Mouse (Mus musculus) bone marrow macrophage, adult 2 months (primary cell): ENCODE measurements around the gene Egr4.

Source experiments
- CTCF ChIP-seq: IDR thresholded peaks from 2 replicates; pipeline ENCODE4 v1.5.1; 2012; ENCODE audit warnings: low read depth, mild to moderate bottlenecking, low read length, moderate library complexity
- POLR2A ChIP-seq: IDR thresholded peaks from 2 replicates; pipeline ENCODE4 v1.6.1; 2012; ENCODE audit warnings: mild to moderate bottlenecking, low read depth, low read length, borderline replicate concordance

DNA sequence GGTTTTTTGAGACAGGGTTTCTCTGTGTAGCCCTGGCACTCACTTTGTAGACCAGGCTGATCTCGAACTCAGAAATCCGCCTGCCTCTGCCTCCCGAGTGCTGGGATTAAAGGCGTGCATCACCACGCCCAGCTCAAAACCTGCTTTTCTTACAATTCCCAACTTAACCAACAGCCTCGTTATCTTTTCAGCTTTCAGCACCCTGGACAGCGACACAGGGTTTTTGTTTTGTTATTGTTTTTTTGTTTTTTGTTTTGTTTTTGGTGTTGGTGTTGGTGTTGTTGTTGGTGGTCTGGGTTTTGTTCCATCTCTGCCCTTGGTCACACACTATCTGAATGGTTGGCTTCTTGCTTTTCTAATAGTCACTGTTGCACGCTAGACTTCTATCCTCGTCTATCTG lies 15.2 kb downstream of the Egr4 start:
- TF ChIP-seq CTCF (no peak), POLR2A (no peak)
